Mouse (Mus musculus) kidney, postnatal 0 days (tissue): ENCODE results near the gene Lingo2. TPM values are rescaled to one million over a fixed set of nuclear protein-coding genes. Genes with fewer than 3 reads are reported as not detected.

Experiments used
- ATAC-seq: fragments of 200-750 bp; cut with Nextera tagmentation; replicated peaks from 2 replicates; pipeline ENCODE4 v1.8.0; 2017; ENCODE audit warnings: low read depth, moderate number of reproducible peaks, moderate TSS enrichment, moderate library complexity; ENCODE audit not compliant: low FRiP score
- DNase-seq: peaks from one replicate; pipeline ENCODE4 v3.0.0-alpha.2; 2016; ENCODE audit warnings: low spot score
- H3K27ac ChIP-seq: fragments of 300-500 bp; sonication (generic); 2 replicates; pipeline ENCODE4 v1.5.1; 2014; ENCODE audit warnings: mild to moderate bottlenecking
- H3K27me3 ChIP-seq: fragments of 300-500 bp; sonication (generic); 2 replicates; pipeline ENCODE4 v1.6.1; 2014; ENCODE audit warnings: low read length, mixed read lengths; ENCODE audit not compliant: insufficient read depth
- H3K36me3 ChIP-seq: fragments of 300-500 bp; sonication (generic); 2 replicates; pipeline ENCODE4 v1.6.1; 2014; ENCODE audit warnings: low read length, mixed read lengths; ENCODE audit not compliant: insufficient read depth
- H3K4me1 ChIP-seq: fragments of 300-500 bp; sonication (generic); replicated peaks from 2 replicates; pipeline ENCODE4 v1.6.1; 2014; ENCODE audit warnings: antibody characterized with exemption, low read length, mixed read lengths; ENCODE audit not compliant: insufficient read depth
- H3K4me2 ChIP-seq: fragments of 300-500 bp; sonication (generic); 2 replicates; pipeline ENCODE4 v1.6.1; 2014; ENCODE audit warnings: mild to moderate bottlenecking, low read length, moderate library complexity, mixed read lengths
- H3K4me3 ChIP-seq: fragments of 300-500 bp; sonication (generic); replicated peaks from 2 replicates; pipeline ENCODE4 v1.5.1; 2014; ENCODE audit warnings: low read depth, low read length
- H3K9ac ChIP-seq: fragments of 300-500 bp; sonication (generic); 2 replicates; pipeline ENCODE4 v1.6.1; 2014; ENCODE audit warnings: low read depth, low read length
- H3K9me3 ChIP-seq: fragments of 300-500 bp; sonication (generic); replicated peaks from 2 replicates; pipeline ENCODE4 v1.6.1; 2016; ENCODE audit warnings: low read length, inconsistent platforms, mixed read lengths
- CTCF ChIP-seq: IDR thresholded peaks from 2 replicates; pipeline ENCODE4 v1.5.1; 2016; ENCODE audit warnings: antibody characterized with exemption, low read depth, mild to moderate bottlenecking, moderate library complexity
- WGBS: fragments of 180-500 bp; shearing (Covaris S2); extraction: QIAGEN DNeasy Blood & Tissue Kit; methylation state at CpG from one replicate; pipeline ENCODE4 v1.1.7; 2014; 5-methylcytosine and 5-hydroxymethylcytosine counted together
- polyA plus RNA-seq: library from polyadenylated mRNA; unstranded; fragments of >200 nt; fragmentation: Nextera tagmentation; extraction: Ambion mirVana; gene quantifications from 2 replicates; pipeline ENCODE4 v1.2.1, GENCODE M21; 2015

The Lingo2 gene
- polyA plus RNA-seq, 1 experiment from 2014 or later, result 0.17 TPM

DNA sequence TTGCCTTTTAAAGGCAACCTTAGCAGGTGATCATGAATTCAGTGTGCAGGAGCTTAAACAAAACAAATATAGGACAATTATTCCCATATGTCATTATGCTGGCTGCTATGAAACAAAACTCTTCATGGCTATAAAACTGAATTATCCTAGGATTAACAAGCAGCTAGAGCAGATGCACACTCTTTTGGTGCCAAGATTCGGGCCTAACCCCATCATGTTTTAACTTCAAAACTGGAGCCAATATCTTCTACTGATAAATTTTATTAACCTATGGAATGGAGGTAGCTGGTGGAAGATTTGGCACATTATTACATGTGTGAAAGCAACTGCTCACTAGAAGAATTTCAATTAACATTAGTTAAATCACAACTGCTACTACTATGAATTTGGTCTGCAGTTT is 235.1 kb downstream of the Lingo2 start:
- Histone ChIP-seq H3K27ac (no peak overlapping the region), H3K4me1 (no peaks in the 10 kb centered on the region), H3K9ac (no peak overlapping the region), H3K36me3 (no peaks in the 10 kb centered on the region), H3K27me3 (no peaks in the 10 kb centered on the region), H3K9me3 (no peaks in the 10 kb centered on the region), H3K4me3 (no peak overlapping the region), H3K4me2 (no peak overlapping the region)
- DNase-seq (no peak), ATAC-seq (no peak)
- WGBS, result 73% methylated on average over 1 of the region's 1 CpGs
- no peak for TF ChIP-seq CTCF

GRCm38 (mm10) chr4:36698888-36699287 is 252.7 kb downstream of the Lingo2 start:
- H3K4me1 ChIP-seq, result no peaks in the 10 kb centered on the region
- H3K9ac ChIP-seq, result no peak overlapping the region
- TF ChIP-seq CTCF, result no peak
- 85% methylated on average over 3 of the region's 3 CpGs for WGBS
- no peak overlapping the region for H3K27ac ChIP-seq
- H3K27me3 ChIP-seq, result no peaks in the 10 kb centered on the region
- no peaks in the 10 kb centered on the region for H3K9me3 ChIP-seq
- DNase-seq, result no peak
- ATAC-seq, result no peak
- no peaks in the 10 kb centered on the region for H3K36me3 ChIP-seq
- no peak overlapping the region for H3K4me3 ChIP-seq
- H3K4me2 ChIP-seq, result no peak overlapping the region

- Histone ChIP-seq H3K27me3 (no peaks in the 10 kb centered on the region), H3K4me1 (no peaks in the 10 kb centered on the region), H3K4me2 (no peak overlapping the region), H3K9ac (no peak overlapping the region), H3K4me3 (no peak overlapping the region), H3K36me3 (no peaks in the 10 kb centered on the region), H3K27ac (no peak overlapping the region), H3K9me3 (no peaks in the 10 kb centered on the region)
- ATAC-seq (no peak), DNase-seq (no peak)
- WGBS, result 69% methylated on average over 2 of the region's 2 CpGs
- TF ChIP-seq CTCF, result no peak
Measured at GRCm38 (mm10) chr4:36696810-36697209, 254.7 kb downstream of the Lingo2 start.

DNA sequence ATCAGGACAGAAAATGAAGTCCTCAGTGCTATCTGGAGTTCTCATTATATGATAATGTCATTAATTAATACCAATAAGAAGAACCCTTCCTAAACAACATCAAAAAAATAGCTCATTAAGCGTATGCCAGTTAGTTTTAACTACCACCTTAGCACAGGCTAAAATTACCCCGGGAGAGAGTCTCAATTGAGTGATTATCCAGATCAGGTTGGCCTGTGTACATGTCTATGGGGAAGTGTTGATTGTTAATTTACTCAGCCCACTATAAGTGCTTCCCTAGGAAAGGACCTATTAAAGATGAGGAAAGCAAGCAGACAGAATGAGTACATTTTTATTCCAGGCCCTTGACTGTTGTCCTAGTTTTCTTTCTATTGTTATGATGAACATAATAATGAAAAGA is 291.6 kb downstream of the Lingo2 start:
- TF ChIP-seq CTCF, result no peak
- WGBS, result 66% methylated on average over 2 of the region's 2 CpGs
- H3K9ac ChIP-seq, result no peak overlapping the region
- no peak overlapping the region for H3K27ac ChIP-seq
- no peaks in the 10 kb centered on the region for H3K4me1 ChIP-seq
- ATAC-seq, result no peak
- DNase-seq, result no peak
- H3K36me3 ChIP-seq, result no peaks in the 10 kb centered on the region
- no peaks in the 10 kb centered on the region for H3K9me3 ChIP-seq
- H3K4me3 ChIP-seq, result no peak overlapping the region
- H3K27me3 ChIP-seq, result no peaks in the 10 kb centered on the region
- H3K4me2 ChIP-seq, result no peak overlapping the region

GRCm38 (mm10) chr4:36647753-36648152 is 303.8 kb downstream of the Lingo2 start:
- no peak overlapping the region for H3K4me2 ChIP-seq
- no peak overlapping the region for H3K9ac ChIP-seq
- ATAC-seq (no peak), DNase-seq (no peak)
- no peaks in the 10 kb centered on the region for H3K9me3 ChIP-seq
- no peaks in the 10 kb centered on the region for H3K36me3 ChIP-seq
- no peak overlapping the region for H3K4me3 ChIP-seq
- no peaks in the 10 kb centered on the region for H3K4me1 ChIP-seq
- H3K27me3 ChIP-seq, result no peaks in the 10 kb centered on the region
- no peak overlapping the region for H3K27ac ChIP-seq
- TF ChIP-seq CTCF, result no peak

- TF ChIP-seq CTCF, result no peak
- no peaks in the 10 kb centered on the region for H3K27me3 ChIP-seq
- no peak overlapping the region for H3K27ac ChIP-seq
- no peaks in the 10 kb centered on the region for H3K36me3 ChIP-seq
- no peaks in the 10 kb centered on the region for H3K4me1 ChIP-seq
- H3K4me3 ChIP-seq, result no peak overlapping the region
- H3K4me2 ChIP-seq, result no peak overlapping the region
- H3K9ac ChIP-seq, result no peak overlapping the region
- ATAC-seq, result no peak
- WGBS, result 80% methylated on average over 2 of the region's 2 CpGs
- DNase-seq, result no peak
- H3K9me3 ChIP-seq, result no peaks in the 10 kb centered on the region
Measured at GRCm38 (mm10) chr4:36635666-36636065, 315.9 kb downstream of the Lingo2 start.

- Histone ChIP-seq H3K9me3 (no peaks in the 10 kb centered on the region), H3K36me3 (no peaks in the 10 kb centered on the region), H3K27ac (no peak overlapping the region), H3K9ac (no peak overlapping the region), H3K4me2 (no peak overlapping the region), H3K27me3 (no peaks in the 10 kb centered on the region), H3K4me3 (no peak overlapping the region), H3K4me1 (no peaks in the 10 kb centered on the region)
- WGBS, result 78% methylated on average over 5 of the region's 5 CpGs
- ATAC-seq (no peak), DNase-seq (no peak)
- TF ChIP-seq CTCF, result no peak
Measured at GRCm38 (mm10) chr4:36576801-36577200, 374.7 kb downstream of the Lingo2 start.
